ENCODE assay signal across 18 mouse cellular contexts in genomic region chr3:154945688-154946161, GRCm38 (mm10).
DNase-seq lines count a peak whose midpoint lies in the region; ATAC-seq lines count a peak whose summit lies in the region.
"Had no signal": no experiment of that assay in that cellular context is flagged by ENCODE, and none has a peak within 500 bp of the region (broad histone marks: within the 10 kb centered on the region; RNA-seq: fewer than 3 reads in every experiment).

No protein-coding gene starts in this region.

- ATAC-seq in forebrain, embryonic 15.5 days (replicated peaks): peak; percentile 95
- no peak for ATAC-seq in forebrain, embryonic 12.5 days (ENCODE audit: low FRiP score)
- ATAC-seq in midbrain, embryonic 11.5 days (ENCODE audit: low FRiP score): 0 out of 2 replicates have a peak, but pooled peaks have one; percentile 42
- no peak for ATAC-seq in midbrain, embryonic 14.5 days (ENCODE audit: low FRiP score, low TSS enrichment)
- no peak for ATAC-seq in liver, embryonic 12.5 days
- ATAC-seq: inflammation-experienced regulatory T-cells, adult 6 months had no signal

- intact Hi-C loops in gastrocnemius, postnatal 36 days (cut with DNase I): no loop called here

- no peak for DNase-seq in midbrain, embryonic 11.5 days (ENCODE audit: low spot score, missing footprints)
- no peak for DNase-seq in midbrain, embryonic 14.5 days
- peak; percentile 62 to 75 for DNase-seq in cerebellum, postnatal 14 days
- DNase-seq in layer of hippocampus, postnatal 36 days: peak; percentile 32 to 40
- DNase-seq in gastrocnemius, postnatal 36 days: no peak
- DNase-seq: adrenal gland, postnatal 25 days; gastrocnemius, adult 2 months; liver, embryonic 13.5 days; lung, postnatal 10 days had no signal

- WGBS in forebrain, embryonic 15.5 days: 65% methylated on average over 6 of the region's 6 CpGs
- WGBS in forebrain, embryonic 12.5 days: 82% methylated on average over 6 of the region's 6 CpGs
- 82% methylated on average over 6 of the region's 6 CpGs for WGBS in midbrain, embryonic 11.5 days
- WGBS in midbrain, embryonic 14.5 days: 71% methylated on average over 6 of the region's 6 CpGs
- 29% methylated on average over 6 of the region's 6 CpGs for WGBS in liver, embryonic 12.5 days (ENCODE audit: insufficient replicate concordance)

- H3K9me3 ChIP-seq in forebrain, embryonic 15.5 days: no peaks in the 10 kb centered on the region
- H3K9me3 ChIP-seq in forebrain, embryonic 12.5 days: no peaks in the 10 kb centered on the region
- no peaks in the 10 kb centered on the region for H3K9me3 ChIP-seq in midbrain, embryonic 11.5 days (ENCODE audit: control insufficient read depth, low read length)
- no peaks in the 10 kb centered on the region for H3K9me3 ChIP-seq in midbrain, embryonic 14.5 days (ENCODE audit: control insufficient read depth, low read length)
- H3K9me3 ChIP-seq in liver, embryonic 12.5 days (replicated peaks): no peaks in the 10 kb centered on the region
- H3K9me3 ChIP-seq: heart, embryonic 13.5 days; liver, embryonic 13.5 days; midbrain, embryonic 12.5 days; neural tube, embryonic 12.5 days had no signal

- no peaks in the 10 kb centered on the region for H3K4me1 ChIP-seq in forebrain, embryonic 15.5 days
- no peaks in the 10 kb centered on the region for H3K4me1 ChIP-seq in forebrain, embryonic 12.5 days
- no peaks in the 10 kb centered on the region for H3K4me1 ChIP-seq in midbrain, embryonic 11.5 days (ENCODE audit: control insufficient read depth, insufficient read depth, low read length)
- no peaks in the 10 kb centered on the region for H3K4me1 ChIP-seq in midbrain, embryonic 14.5 days (ENCODE audit: control insufficient read depth, insufficient read depth, low read length)
- H3K4me1 ChIP-seq in liver, embryonic 12.5 days: no peaks in the 10 kb centered on the region
- H3K4me1 ChIP-seq: heart, embryonic 13.5 days; liver, embryonic 13.5 days; midbrain, embryonic 12.5 days; neural tube, embryonic 12.5 days had no signal

- H3K4me2 ChIP-seq in forebrain, embryonic 15.5 days (replicated peaks): no peak overlapping the region
- H3K4me2 ChIP-seq in forebrain, embryonic 12.5 days: no peak overlapping the region
- H3K4me2 ChIP-seq in midbrain, embryonic 11.5 days: no peak overlapping the region
- H3K4me2 ChIP-seq in midbrain, embryonic 14.5 days (ENCODE audit: low read length): no peak overlapping the region
- H3K4me2 ChIP-seq in liver, embryonic 12.5 days: no peak overlapping the region
- H3K4me2 ChIP-seq: heart, embryonic 13.5 days; liver, embryonic 13.5 days; midbrain, embryonic 12.5 days; neural tube, embryonic 12.5 days had no signal

- H3K4me3 ChIP-seq in forebrain, embryonic 15.5 days: no peak overlapping the region
- no peak overlapping the region for H3K4me3 ChIP-seq in forebrain, embryonic 12.5 days (replicated peaks)
- H3K4me3 ChIP-seq in midbrain, embryonic 11.5 days (ENCODE audit: low read depth, low read length): no peak overlapping the region
- no peak overlapping the region for H3K4me3 ChIP-seq in midbrain, embryonic 14.5 days (replicated peaks; ENCODE audit: low read depth, low read length)
- H3K4me3 ChIP-seq in liver, embryonic 12.5 days: no peak overlapping the region
- H3K4me3 ChIP-seq: gastrocnemius, adult 2 months; heart, embryonic 13.5 days; liver, embryonic 13.5 days; midbrain, embryonic 12.5 days; neural tube, embryonic 12.5 days had no signal

- no peaks in the 10 kb centered on the region for H3K27me3 ChIP-seq in forebrain, embryonic 15.5 days
- no peaks in the 10 kb centered on the region for H3K27me3 ChIP-seq in forebrain, embryonic 12.5 days
- no peaks in the 10 kb centered on the region for H3K27me3 ChIP-seq in midbrain, embryonic 11.5 days (ENCODE audit: control insufficient read depth, insufficient read depth, low read length)
- no peaks in the 10 kb centered on the region for H3K27me3 ChIP-seq in midbrain, embryonic 14.5 days (ENCODE audit: control insufficient read depth, insufficient read depth, low read length)
- H3K27me3 ChIP-seq in liver, embryonic 12.5 days (replicated peaks): no peaks in the 10 kb centered on the region
- H3K27me3 ChIP-seq: heart, embryonic 13.5 days; liver, embryonic 13.5 days; midbrain, embryonic 12.5 days; neural tube, embryonic 12.5 days had no signal

- peak overlapping the region; percentile 74 for H3K27ac ChIP-seq in forebrain, embryonic 15.5 days (replicated peaks)
- no peak overlapping the region for H3K27ac ChIP-seq in forebrain, embryonic 12.5 days
- no peak overlapping the region for H3K27ac ChIP-seq in midbrain, embryonic 11.5 days (ENCODE audit: low read depth, low read length)
- no peak overlapping the region for H3K27ac ChIP-seq in midbrain, embryonic 14.5 days (replicated peaks; ENCODE audit: low read depth, low read length)
- H3K27ac ChIP-seq in liver, embryonic 12.5 days: no peak overlapping the region
- H3K27ac ChIP-seq: gastrocnemius, adult 2 months; heart, embryonic 13.5 days; kidney, postnatal 0 days; liver, embryonic 13.5 days; midbrain, embryonic 12.5 days; neural tube, embryonic 12.5 days had no signal

- no peaks in the 10 kb centered on the region for H3K36me3 ChIP-seq in forebrain, embryonic 15.5 days
- no peaks in the 10 kb centered on the region for H3K36me3 ChIP-seq in forebrain, embryonic 12.5 days (replicated peaks)
- no peaks in the 10 kb centered on the region for H3K36me3 ChIP-seq in midbrain, embryonic 11.5 days (ENCODE audit: control insufficient read depth, insufficient read depth, low read length)
- no peaks in the 10 kb centered on the region for H3K36me3 ChIP-seq in midbrain, embryonic 14.5 days (ENCODE audit: control insufficient read depth, insufficient read depth, low read length)
- no peaks in the 10 kb centered on the region for H3K36me3 ChIP-seq in liver, embryonic 12.5 days
- H3K36me3 ChIP-seq: G1E; liver, embryonic 13.5 days; midbrain, embryonic 12.5 days; neural tube, embryonic 12.5 days had no signal

- no peak overlapping the region for H3K9ac ChIP-seq in forebrain, embryonic 15.5 days (replicated peaks)
- H3K9ac ChIP-seq in forebrain, embryonic 12.5 days: no peak overlapping the region
- H3K9ac ChIP-seq in midbrain, embryonic 11.5 days (ENCODE audit: low read length): no peak overlapping the region
- no peak overlapping the region for H3K9ac ChIP-seq in midbrain, embryonic 14.5 days (replicated peaks; ENCODE audit: low read length)
- no peak overlapping the region for H3K9ac ChIP-seq in liver, embryonic 12.5 days
- H3K9ac ChIP-seq: heart, embryonic 13.5 days; liver, embryonic 13.5 days; midbrain, embryonic 12.5 days; neural tube, embryonic 12.5 days had no signal

Comparison
In these comparisons a context has a peak if more than half of its experiments do, and no peak if none do; other contexts are left out.
1. ATAC-seq: peak in forebrain, embryonic 15.5 days (single experiment) and midbrain, embryonic 11.5 days (single experiment); none in forebrain, embryonic 12.5 days (single experiment), midbrain, embryonic 14.5 days (single experiment) and liver, embryonic 12.5 days (single experiment).
2. DNase-seq: peak in cerebellum, postnatal 14 days (2 of 2) and layer of hippocampus, postnatal 36 days (2 of 2); none in midbrain, embryonic 11.5 days (single experiment), midbrain, embryonic 14.5 days (single experiment) and gastrocnemius, postnatal 36 days (0 of 2).